Mouse (Mus musculus) C2C12 (cell line): ENCODE measurements at regions not wholly inside any gene's neighbourhood (a gene's known extent, or its start where the extent isn't known, plus 50 kb on each side); places are given as distances from the start of the nearest gene placed in this dataset.

Experiments used
- H3K27me3 ChIP-seq: one replicate; pipeline ENCODE4 v1.6.1; 2011; ENCODE audit not compliant: control insufficient read depth, insufficient read depth, insufficient read length
- H3K36me3 ChIP-seq: one replicate; pipeline ENCODE4 v1.6.1; 2011; ENCODE audit not compliant: control insufficient read depth, insufficient read depth
- H3K4me3 ChIP-seq: one replicate; pipeline ENCODE4 v1.5.1; 2011; ENCODE audit warnings: mild to moderate bottlenecking, control low read depth; ENCODE audit not compliant: poor library complexity, insufficient read depth, severe bottlenecking
- H3K79me2 ChIP-seq: one replicate; pipeline ENCODE4 v1.6.1; 2011; ENCODE audit not compliant: control insufficient read depth, insufficient read depth
- H3K79me3 ChIP-seq: one replicate; pipeline ENCODE4 v1.6.1; 2011; ENCODE audit warnings: low read depth, control low read depth
- H3ac ChIP-seq: one replicate; pipeline ENCODE3; 2011; ENCODE audit warnings: low read depth; ENCODE audit not compliant: control insufficient read depth, insufficient read length
- CEBPB ChIP-seq: IDR thresholded peaks from one replicate; pipeline ENCODE4 v1.6.1; 2011; ENCODE audit warnings: low read depth, mild to moderate bottlenecking, control low read depth, moderate library complexity
- CTCF ChIP-seq: IDR thresholded peaks from one replicate; pipeline ENCODE4 v1.5.1; 2011; ENCODE audit not compliant: control insufficient read depth, insufficient read depth, insufficient read length
- FOSL1 ChIP-seq: IDR thresholded peaks from one replicate; pipeline ENCODE4 v1.8.0; 2011; ENCODE audit warnings: mild to moderate bottlenecking, low read length; ENCODE audit not compliant: poor library complexity, insufficient read depth, severe bottlenecking
- MAX ChIP-seq: IDR thresholded peaks from one replicate; pipeline ENCODE4 v1.6.1; 2011; ENCODE audit warnings: mild to moderate bottlenecking, control low read depth
- MYOD1 ChIP-seq: IDR thresholded peaks from one replicate; pipeline ENCODE4 v1.6.1; 2011; ENCODE audit warnings: low read depth; ENCODE audit not compliant: control insufficient read depth, insufficient read length
- MYOG ChIP-seq: IDR thresholded peaks from one replicate; pipeline ENCODE4 v1.6.1; 2011; ENCODE audit not compliant: control insufficient read depth, insufficient read length; ENCODE audit errors: extremely low read depth
- USF1 ChIP-seq: IDR thresholded peaks from one replicate; pipeline ENCODE4 v1.6.1; 2011; ENCODE audit warnings: low read depth, mild to moderate bottlenecking, control low read depth, moderate library complexity

GRCm38 (mm10) chr16:53292081-53292480 lies 838.2 kb upstream of the Alcam start:
- H3ac ChIP-seq, result no peak overlapping the region
- TF ChIP-seq USF1 (no peak), MAX (no peak), CEBPB (no peak)
- H3K36me3 ChIP-seq, result no peaks in the 10 kb centered on the region
- no peak overlapping the region for H3K4me3 ChIP-seq
- no peaks in the 10 kb centered on the region for H3K27me3 ChIP-seq
- no peaks in the 10 kb centered on the region for H3K79me2 ChIP-seq
- H3K79me3 ChIP-seq, result no peaks in the 10 kb centered on the region

GRCm38 (mm10) chr16:53282014-53282413 lies 828.1 kb upstream of the Alcam start:
- no peak overlapping the region for H3K4me3 ChIP-seq
- TF ChIP-seq USF1 (no peak), FOSL1 (no peak)
- H3K27me3 ChIP-seq, result no peaks in the 10 kb centered on the region
- no peaks in the 10 kb centered on the region for H3K79me2 ChIP-seq
- no peaks in the 10 kb centered on the region for H3K36me3 ChIP-seq
- H3ac ChIP-seq, result no peak overlapping the region
- H3K79me3 ChIP-seq, result no peaks in the 10 kb centered on the region

GRCm38 (mm10) chr16:53266116-53266515 lies 812.2 kb upstream of the Alcam start:
- Histone ChIP-seq H3K4me3 (no peak overlapping the region), H3K79me2 (no peaks in the 10 kb centered on the region), H3K27me3 (no peaks in the 10 kb centered on the region), H3K36me3 (no peaks in the 10 kb centered on the region), H3K79me3 (no peaks in the 10 kb centered on the region), H3ac (no peak overlapping the region)
- TF ChIP-seq FOSL1 (no peak), CEBPB (no peak), MYOG (no peak), MYOD1 (no peak), CTCF (no peak), MAX (no peak), USF1 (no peak)

- TF ChIP-seq MYOD1 (no peak), MYOG (no peak), MAX (no peak), FOSL1 (no peak), CEBPB (no peak), CTCF (no peak), USF1 (no peak)
- H3K79me3 ChIP-seq, result no peaks in the 10 kb centered on the region
- no peaks in the 10 kb centered on the region for H3K27me3 ChIP-seq
- no peaks in the 10 kb centered on the region for H3K79me2 ChIP-seq
- H3ac ChIP-seq, result no peak overlapping the region
- H3K4me3 ChIP-seq, result no peak overlapping the region
- no peaks in the 10 kb centered on the region for H3K36me3 ChIP-seq
These were observed 791.5 kb upstream of the Alcam start for GRCm38 (mm10) chr16:53245365-53245764.

- no peaks in the 10 kb centered on the region for H3K79me3 ChIP-seq
- H3K4me3 ChIP-seq, result no peak overlapping the region
- no peak overlapping the region for H3ac ChIP-seq
- H3K36me3 ChIP-seq, result no peaks in the 10 kb centered on the region
- H3K27me3 ChIP-seq, result no peaks in the 10 kb centered on the region
- no peaks in the 10 kb centered on the region for H3K79me2 ChIP-seq
- TF ChIP-seq MYOG (no peak), USF1 (no peak), MAX (no peak), CTCF (no peak), FOSL1 (no peak), CEBPB (no peak), MYOD1 (no peak)
These were observed 788.3 kb upstream of the Alcam start for GRCm38 (mm10) chr16:53242126-53242537.

GRCm38 (mm10) chr16:53218886-53219285 lies 765.0 kb upstream of the Alcam start:
- Histone ChIP-seq H3K79me2 (no peaks in the 10 kb centered on the region), H3K79me3 (no peaks in the 10 kb centered on the region), H3K4me3 (no peak overlapping the region), H3K27me3 (no peaks in the 10 kb centered on the region), H3ac (no peak overlapping the region), H3K36me3 (no peaks in the 10 kb centered on the region)
- TF ChIP-seq CTCF, result no peak
- no peak for TF ChIP-seq MYOD1
- no peak for TF ChIP-seq MAX
- no peak for TF ChIP-seq FOSL1
- TF ChIP-seq USF1, result no peak
- TF ChIP-seq MYOG, result no peak
- no peak for TF ChIP-seq CEBPB
